Mouse (Mus musculus) urinary bladder, postnatal 25 days (tissue): ENCODE data around the gene Wdr20.
"Not testable (repeated sequence)": the region's sequence is repeated elsewhere in the genome, so short reads cannot be mapped to it uniquely, and the experiment has no call there.

ENCODE experiments used
- DNase-seq: peaks from one replicate; pipeline ENCODE4 v3.0.0; 2022; ENCODE audit warnings: low spot score

Gene Wdr20

GRCm38 (mm10) chr12:110737170-110738157, at the start of gene Wdr20:
Wdr20 (plus strand) TSS chr12:110737944.
- peak; percentile 100 for DNase-seq

- DNase-seq = not testable (repeated sequence)
These were observed 48.8 kb upstream of the Wdr20 start for GRCm38 (mm10) chr12:110688921-110689320.

DNA sequence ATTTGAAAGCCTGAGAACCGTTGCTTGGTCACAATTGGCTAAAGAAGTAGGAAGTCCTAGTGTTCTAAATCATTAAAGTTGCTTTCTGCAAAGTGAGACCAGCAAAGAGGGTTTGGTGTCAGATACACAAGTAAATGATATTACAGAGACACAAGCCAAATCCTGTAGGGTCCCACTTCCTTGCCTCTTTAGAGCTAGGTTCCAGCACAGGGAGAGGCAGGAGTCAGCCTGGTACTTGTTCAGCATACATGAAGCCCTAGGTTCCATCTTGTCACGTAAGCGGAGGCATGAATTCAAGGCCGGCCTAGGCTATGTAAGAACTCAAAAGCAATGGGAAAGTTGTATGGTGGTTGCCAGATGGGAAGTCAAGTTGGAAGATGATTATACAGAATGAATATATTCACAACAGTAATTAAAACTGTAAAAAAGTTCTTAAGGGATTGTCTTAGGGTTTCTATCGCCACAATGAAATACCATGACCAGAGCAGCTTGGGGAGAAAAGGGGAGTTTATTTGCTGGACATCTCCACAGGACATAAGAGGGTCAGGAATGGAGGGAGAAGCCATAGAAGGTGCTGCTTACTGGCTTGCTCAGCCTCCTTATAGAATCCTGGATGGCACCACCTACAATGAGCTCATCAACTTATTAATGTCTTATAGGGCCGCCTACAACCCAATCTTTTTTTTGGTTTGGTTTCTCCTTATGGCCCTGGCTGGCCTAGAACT, 47.7 kb upstream of the Wdr20 start:
- DNase-seq = no peak

DNA sequence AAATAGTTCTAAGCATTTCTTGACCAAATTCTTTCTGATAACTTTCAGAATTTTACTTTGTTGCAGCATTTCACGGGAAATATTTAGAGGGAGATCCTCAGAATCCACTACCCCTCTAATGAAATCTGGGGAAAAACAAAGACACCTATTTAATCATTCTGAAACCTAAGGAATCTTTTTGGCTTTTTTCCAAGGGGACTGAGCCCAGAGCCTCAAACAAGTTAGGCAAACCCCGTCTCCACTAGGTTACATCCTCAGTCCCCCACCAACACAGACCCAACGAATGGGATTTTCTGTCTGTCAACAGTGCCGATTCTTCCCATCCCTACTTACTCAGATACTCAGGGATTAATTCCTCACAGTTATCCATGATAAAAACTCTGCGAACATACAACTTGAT, 44.4 kb upstream of the Wdr20 start:
- not testable (repeated sequence) for DNase-seq

DNA sequence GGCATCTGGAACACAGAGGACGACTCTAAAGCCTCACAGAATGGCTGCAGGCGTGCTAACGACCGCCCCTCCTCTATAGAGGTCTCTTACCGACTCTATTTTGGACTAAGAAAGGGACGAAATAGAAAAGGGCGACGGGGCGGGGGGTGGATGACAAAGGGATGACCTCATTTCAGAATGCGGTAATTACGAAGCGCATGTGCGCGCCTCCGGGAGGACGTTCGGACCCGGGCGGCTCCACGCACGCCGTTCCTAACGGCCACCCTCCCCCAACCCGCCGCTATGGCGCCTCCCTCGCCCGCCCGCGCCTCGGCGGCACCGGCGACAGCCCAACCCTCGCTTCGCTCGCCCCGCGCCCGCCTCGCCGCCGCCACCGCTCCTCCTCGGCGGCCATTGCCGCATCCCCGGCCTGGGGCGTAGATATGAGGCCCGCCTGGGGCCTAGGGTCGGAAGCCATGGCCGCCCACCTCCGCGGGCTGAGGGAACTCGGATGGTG, 42.0 kb upstream of the Wdr20 start:
- DNase-seq = peak; percentile 49

DNA sequence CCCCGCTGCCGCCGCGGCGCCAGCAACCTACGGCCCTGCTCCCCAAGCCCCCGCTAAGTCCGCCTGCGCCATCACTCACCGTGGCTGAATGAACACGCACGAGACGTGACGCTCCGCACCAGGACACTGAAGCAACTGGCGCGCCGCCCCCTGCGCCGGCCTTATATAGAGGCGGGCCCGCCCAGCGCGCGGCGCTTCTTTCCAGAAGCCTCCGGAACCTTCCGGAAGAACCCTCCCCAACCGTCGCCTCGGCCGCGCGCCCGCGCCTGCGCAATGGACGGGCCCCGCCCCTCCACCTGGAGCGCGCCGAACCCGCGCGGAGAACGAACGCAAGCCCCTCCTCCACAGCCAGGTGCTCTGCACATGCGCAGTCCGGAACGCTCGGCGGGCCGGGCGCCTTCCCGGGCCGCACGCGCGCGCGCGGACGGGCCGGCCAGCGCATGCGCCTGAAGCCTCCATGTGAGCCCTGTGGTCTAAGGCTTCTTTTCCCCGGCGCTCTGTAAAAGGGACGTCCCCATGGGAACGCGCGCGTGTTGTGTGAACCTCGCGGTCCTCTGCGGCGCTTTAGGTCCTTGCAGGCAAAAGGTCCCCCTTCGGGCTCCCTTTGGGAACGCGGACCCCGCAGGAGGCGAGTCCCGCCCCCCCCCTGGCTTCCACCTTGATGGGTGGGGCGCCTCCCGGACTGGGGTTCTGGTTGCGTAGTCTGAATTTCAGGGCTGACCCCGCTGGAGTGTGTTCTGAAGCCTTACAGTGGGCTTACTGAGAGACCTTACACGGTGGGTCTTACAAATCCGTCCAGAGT, 41.4 kb upstream of the Wdr20 start:
- DNase-seq = peak; percentile 99

DNA sequence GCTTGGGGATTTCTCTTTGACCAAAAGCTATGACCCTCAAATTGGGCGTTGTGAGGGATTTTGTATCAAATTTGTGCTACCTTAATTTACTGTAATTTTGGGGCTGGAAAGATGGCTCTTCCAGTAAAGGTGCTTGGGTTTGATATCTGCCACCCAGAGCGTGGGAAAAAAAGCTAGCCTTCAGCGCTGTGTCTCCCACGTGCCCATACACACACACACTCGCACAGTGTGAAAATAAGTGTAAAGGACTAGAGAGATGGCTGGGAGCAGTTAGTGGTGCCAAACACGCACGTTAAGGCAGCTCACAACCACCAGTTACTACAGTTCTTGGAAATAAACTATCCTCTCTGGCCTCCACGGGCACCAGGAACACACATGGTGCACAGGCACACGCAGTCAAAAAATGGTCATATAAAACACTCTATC, 40.8 kb upstream of the Wdr20 start:
- no peak for DNase-seq

GRCm38 (mm10) chr12:110697457-110697856, 40.3 kb upstream of the Wdr20 start:
- DNase-seq = no peak

GRCm38 (mm10) chr12:110698080-110698479, 39.7 kb upstream of the Wdr20 start:
- DNase-seq = no peak

- no peak for DNase-seq
These were observed 39.1 kb upstream of the Wdr20 start for GRCm38 (mm10) chr12:110698523-110699170.

DNA sequence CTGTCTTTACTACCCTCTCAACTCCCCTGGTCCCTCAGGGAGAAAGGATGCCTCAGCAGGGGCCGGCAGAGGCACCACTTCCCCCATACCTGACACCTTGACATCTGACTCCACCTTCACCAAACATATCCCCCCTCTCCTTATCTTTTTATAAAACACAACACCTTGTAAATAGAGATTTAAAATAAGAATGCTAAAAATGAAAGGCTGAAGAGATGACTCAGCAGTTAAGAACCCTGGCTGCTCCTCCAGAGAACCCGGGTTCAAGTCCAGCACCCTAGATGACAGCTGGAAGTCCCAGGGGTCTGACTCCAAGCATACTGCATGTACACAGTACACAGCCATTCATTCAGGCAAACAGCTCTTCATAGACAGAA, 38.6 kb upstream of the Wdr20 start:
- DNase-seq = no peak

DNA sequence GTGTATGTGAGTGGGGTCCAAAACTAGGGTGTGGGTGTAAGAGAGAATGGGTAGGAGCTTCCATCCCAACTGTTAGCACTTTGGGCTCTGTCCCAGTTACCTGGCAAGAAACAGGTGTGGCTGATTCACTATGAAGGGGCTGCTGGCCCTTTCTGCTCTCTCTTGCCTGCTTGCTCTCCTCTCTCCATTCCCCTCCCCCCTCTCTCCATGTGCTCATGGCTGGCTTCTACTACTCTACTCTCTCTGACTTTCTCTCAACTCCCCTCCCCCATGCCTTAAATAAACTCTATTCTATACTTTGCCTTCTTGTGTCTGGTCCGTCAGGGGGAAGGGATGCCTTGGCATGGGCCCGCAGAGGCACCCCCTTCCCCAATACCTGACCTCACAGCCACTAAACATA, 37.0 kb upstream of the Wdr20 start:
- DNase-seq = no peak

DNA sequence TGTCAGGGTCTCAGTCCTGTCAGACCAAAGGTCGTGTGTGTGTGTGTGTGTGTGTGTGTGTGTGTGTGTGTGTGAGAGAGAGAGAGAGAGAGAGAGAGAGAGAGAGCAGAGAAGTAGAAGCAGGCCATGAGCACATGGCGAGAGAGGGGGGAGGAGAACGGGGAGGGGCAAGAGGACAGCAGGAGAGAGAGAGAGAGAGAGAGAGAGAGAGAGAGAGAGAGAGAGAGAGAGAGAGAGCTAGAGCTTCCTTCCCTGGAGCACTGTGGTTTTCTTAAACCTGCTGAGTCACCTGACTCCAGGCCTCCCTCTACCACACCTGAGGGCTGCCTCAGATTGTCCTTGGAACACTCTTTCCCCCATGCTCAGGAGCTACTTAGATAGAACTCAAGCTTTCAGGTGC, 36.4 kb upstream of the Wdr20 start:
- not testable (repeated sequence) for DNase-seq

GRCm38 (mm10) chr12:110702556-110702955, 35.2 kb upstream of the Wdr20 start, which contains the start of gene Hsp90aa1:
Hsp90aa1 (minus strand) TSS chr12:110702728.
- DNase-seq = no peak

DNA sequence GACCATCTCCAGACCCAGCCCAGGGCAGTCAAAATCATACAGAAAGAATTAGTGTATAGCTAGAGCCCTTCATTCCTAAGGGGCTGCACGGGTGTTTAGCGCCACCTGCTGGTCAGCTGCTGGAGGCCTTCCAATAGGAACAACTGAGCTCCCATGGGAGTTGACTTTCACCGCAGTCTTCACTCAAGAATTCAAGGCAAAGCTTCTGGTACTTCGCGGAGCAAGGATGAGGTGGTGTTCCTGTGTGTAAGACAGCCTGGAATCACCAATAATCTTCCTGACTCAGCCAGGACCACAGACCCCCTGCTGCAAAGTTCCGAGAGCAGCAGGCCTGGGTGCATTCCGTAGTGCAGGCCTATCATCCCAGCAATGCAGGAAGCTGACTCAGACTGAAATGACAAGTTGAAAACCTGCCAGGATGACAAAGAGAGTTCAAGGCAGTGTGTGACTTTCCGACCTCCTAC, 34.7 kb upstream of the Wdr20 start:
- peak; percentile 87 for DNase-seq

GRCm38 (mm10) chr12:110703682-110704081, 34.1 kb upstream of the Wdr20 start:
- DNase-seq = no peak

DNA sequence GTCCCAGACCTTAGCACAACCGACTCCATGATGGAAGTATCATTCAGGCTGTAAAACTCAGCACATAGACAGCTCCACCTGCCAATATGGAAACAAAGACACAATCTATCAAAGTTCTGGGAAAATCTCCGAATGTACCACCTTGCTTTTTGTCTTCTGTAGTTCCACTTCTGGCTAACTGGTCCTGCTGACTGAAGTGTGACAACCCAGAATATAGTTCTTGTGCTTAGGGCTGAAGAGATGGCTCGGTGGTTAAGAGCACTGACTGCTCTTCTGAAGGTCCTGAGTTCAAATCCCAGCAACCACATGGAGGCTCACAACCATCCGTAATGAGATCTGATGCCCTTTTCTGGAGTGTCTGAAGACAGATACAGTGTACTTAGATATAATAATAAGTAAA, 32.3 kb upstream of the Wdr20 start:
- DNase-seq = not testable (repeated sequence)

DNA sequence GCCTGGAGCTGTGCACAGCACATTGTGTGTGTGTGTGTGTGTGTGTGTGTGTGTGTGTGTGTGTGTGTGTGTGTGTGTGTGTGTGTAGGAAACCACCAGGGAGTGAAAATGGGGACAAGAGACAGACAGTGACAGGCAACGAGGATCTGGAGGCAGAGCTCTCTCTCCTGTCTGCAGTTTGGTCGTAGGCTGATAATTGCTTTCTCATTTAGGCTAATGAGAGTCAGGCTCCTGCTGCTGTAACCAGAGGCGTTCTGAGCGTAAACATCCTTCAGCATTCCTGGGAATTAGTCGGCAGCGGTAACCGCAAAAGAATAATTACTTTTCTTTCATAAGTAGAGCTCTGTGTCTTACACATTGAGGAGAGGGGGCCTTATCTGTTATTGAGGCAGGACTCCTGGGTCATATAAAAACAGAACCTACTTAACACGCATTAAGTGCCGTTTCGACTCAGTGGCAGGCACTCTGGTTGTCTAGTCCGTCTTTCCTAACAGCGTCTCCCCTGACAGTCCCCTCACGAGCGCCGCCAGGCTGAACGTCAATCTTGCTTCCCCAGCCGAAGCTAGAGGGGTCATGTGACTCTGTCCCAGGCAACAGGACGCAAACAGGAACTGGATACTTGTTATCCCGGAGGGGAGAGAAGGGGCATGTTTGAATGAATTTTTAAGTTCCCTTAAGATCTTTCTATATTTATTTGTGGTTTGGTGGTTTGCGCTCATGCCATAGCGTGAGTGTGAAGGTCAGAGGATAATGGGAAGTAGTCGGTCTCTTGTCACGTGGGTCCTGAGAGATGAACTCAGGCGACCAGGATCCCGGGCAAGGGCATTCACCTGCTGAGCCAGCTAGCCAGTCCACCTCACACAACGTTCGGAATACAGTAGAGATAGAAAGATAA, 31.2 kb upstream of the Wdr20 start:
- peak; percentile 44 for DNase-seq

- DNase-seq = no peak
These were observed 30.3 kb upstream of the Wdr20 start for GRCm38 (mm10) chr12:110707451-110707850.

GRCm38 (mm10) chr12:110711270-110711669, 26.5 kb upstream of the Wdr20 start:
- DNase-seq = no peak
